Mouse (Mus musculus) lung, adult 2 months (tissue): Measurements from ENCODE around the gene Dph2. TPM values are rescaled to one million over a fixed set of nuclear protein-coding genes. Genes with fewer than 3 reads are reported as not detected.

Experiments
- DNase-seq: peaks from one replicate; pipeline ENCODE4 v3.0.0; 2022
- H3K4me1 ChIP-seq: fragments of 200-500 bp; 2 replicates; pipeline ENCODE4 v1.6.1; 2011; ENCODE audit warnings: low read length; ENCODE audit not compliant: control insufficient read depth, insufficient read depth
- H3K4me3 ChIP-seq: fragments of 200-500 bp; replicated peaks from 2 replicates; pipeline ENCODE3; 2011; ENCODE audit warnings: low read depth, mild to moderate bottlenecking, control low read depth, low read length; ENCODE audit errors: extremely low read depth
- CTCF ChIP-seq: fragments of 200-500 bp; IDR thresholded peaks from 2 replicates; pipeline ENCODE4 v1.5.1; 2011; ENCODE audit warnings: mild to moderate bottlenecking, low read length, control low read depth; ENCODE audit not compliant: insufficient read depth
- POLR2A ChIP-seq: fragments of 200-500 bp; IDR thresholded peaks from 2 replicates; pipeline ENCODE4 v1.6.1; 2011; ENCODE audit warnings: low read depth, mild to moderate bottlenecking, control low read depth, low read length, borderline replicate concordance; ENCODE audit errors: extremely low read depth
- WGBS: fragments of 180-500 bp; shearing (Covaris S2); methylation state at CpG from one replicate; pipeline ENCODE4 v1.1.7; 2018; 5-methylcytosine and 5-hydroxymethylcytosine counted together
- polyA plus RNA-seq: library from polyadenylated mRNA; depleted of rRNA; stranded (reverse); fragments of >200 nt; gene quantifications from 2 replicates; pipeline ENCODE4 v1.2.3, GENCODE M21; 2012

Dph2 gene
- polyA plus RNA-seq, 1 experiment: 10.7 TPM

- TF ChIP-seq CTCF (no peak), POLR2A (no peak)
- peaks cover 15% of the 10 kb centered on the region for H3K4me1 ChIP-seq
- peak overlapping the region; percentile 22 for H3K4me3 ChIP-seq
- WGBS: 40% methylated on average over 3 of the region's 3 CpGs
- DNase-seq: peak; percentile 63
These were observed 21.6 kb upstream of the Dph2 start for GRCm38 (mm10) chr4:117913421-117913820.

GRCm38 (mm10) chr4:117912685-117913273, 20.9 kb upstream of the Dph2 start:
- Histone ChIP-seq H3K4me3 (no peak overlapping the region), H3K4me1 (peaks cover 15% of the 10 kb centered on the region)
- WGBS: 65% methylated on average over 7 of the region's 7 CpGs
- DNase-seq: no peak
- TF ChIP-seq POLR2A: no peak

GRCm38 (mm10) chr4:117912131-117912561, 20.3 kb upstream of the Dph2 start:
- H3K4me3 ChIP-seq: no peak overlapping the region
- 90% methylated on average over 13 of the region's 13 CpGs for WGBS
- peaks cover 15% of the 10 kb centered on the region for H3K4me1 ChIP-seq
- DNase-seq: no peak
- TF ChIP-seq CTCF (no peak), POLR2A (no peak)

GRCm38 (mm10) chr4:117908834-117909453, 17.1 kb upstream of the Dph2 start:
- no peak overlapping the region for H3K4me3 ChIP-seq
- TF ChIP-seq CTCF: no peak
- no peak for TF ChIP-seq POLR2A
- DNase-seq: no peak
- peaks cover 14% of the 10 kb centered on the region for H3K4me1 ChIP-seq
- 75% methylated on average over 8 of the region's 8 CpGs for WGBS

- WGBS: 65% methylated on average over 3 of the region's 3 CpGs
- Histone ChIP-seq H3K4me3 (no peak overlapping the region), H3K4me1 (peaks cover 9% of the 10 kb centered on the region)
- peak; percentile 52 for DNase-seq
- no peak for TF ChIP-seq POLR2A
- TF ChIP-seq CTCF: no peak
These were observed 14.4 kb upstream of the Dph2 start for GRCm38 (mm10) chr4:117906196-117906595.

- 94% methylated on average over 8 of the region's 8 CpGs for WGBS
- H3K4me3 ChIP-seq: no peak overlapping the region
- peaks cover 9% of the 10 kb centered on the region for H3K4me1 ChIP-seq
- TF ChIP-seq CTCF (no peak), POLR2A (no peak)
- DNase-seq: no peak
These were observed 12.9 kb upstream of the Dph2 start for GRCm38 (mm10) chr4:117904761-117905160.

- no peak for TF ChIP-seq POLR2A
- no peak for TF ChIP-seq CTCF
- Histone ChIP-seq H3K4me3 (no peak overlapping the region), H3K4me1 (peaks cover 9% of the 10 kb centered on the region)
- WGBS: 90% methylated on average over 10 of the region's 10 CpGs
- DNase-seq: no peak
These were observed 12.3 kb upstream of the Dph2 start for GRCm38 (mm10) chr4:117904094-117904493.

- Histone ChIP-seq H3K4me3 (no peak overlapping the region), H3K4me1 (no peaks in the 10 kb centered on the region)
- TF ChIP-seq POLR2A (no peak), CTCF (no peak)
- 71% methylated on average over 3 of the region's 3 CpGs for WGBS
- peak; percentile 51 for DNase-seq
These were observed 6.3 kb upstream of the Dph2 start for GRCm38 (mm10) chr4:117898111-117898510.

GRCm38 (mm10) chr4:117896031-117896430, 4.2 kb upstream of the Dph2 start:
- H3K4me1 ChIP-seq: no peaks in the 10 kb centered on the region
- TF ChIP-seq POLR2A (no peak), CTCF (no peak)
- no peak for DNase-seq
- WGBS: 89% methylated on average over 6 of the region's 6 CpGs
- H3K4me3 ChIP-seq: no peak overlapping the region

GRCm38 (mm10) chr4:117895339-117895738, 3.5 kb upstream of the Dph2 start:
- no peak overlapping the region for H3K4me3 ChIP-seq
- DNase-seq: no peak
- H3K4me1 ChIP-seq: no peaks in the 10 kb centered on the region
- no peak for TF ChIP-seq CTCF
- no peak for TF ChIP-seq POLR2A
- WGBS: 75% methylated on average over 7 of the region's 7 CpGs
